Mouse (Mus musculus) monocyte, adult 2 months (primary cell): Measurements from ENCODE around the gene Spag9.
A peak's percentile ranks its signal among the peaks of the same experiment; 100 is the strongest.

ENCODE experiments used
- DNase-seq, 2 experiments: peaks; one replicate each; pipeline ENCODE4 v3.0.0; 2022; ENCODE audit warnings: low spot score in 2 of 2, low read depth in 1 of 2

The Spag9 gene

GRCm38 (mm10) chr11:94150519-94151470 lies 154.9 kb downstream of the Spag9 start:
- no peak for DNase-seq

GRCm38 (mm10) chr11:94154201-94154600 lies 158.3 kb downstream of the Spag9 start:
- DNase-seq = no peak

- DNase-seq = no peak
These were observed 162.6 kb downstream of the Spag9 start for GRCm38 (mm10) chr11:94158521-94158920.

GRCm38 (mm10) chr11:94159066-94159880 lies 163.4 kb downstream of the Spag9 start:
- no peak for DNase-seq

GRCm38 (mm10) chr11:94159911-94160415 lies 164.1 kb downstream of the Spag9 start:
- DNase-seq = no peak

GRCm38 (mm10) chr11:94160443-94161266 lies 164.8 kb downstream of the Spag9 start:
- peak; percentile 28 to 33 for DNase-seq

GRCm38 (mm10) chr11:94161267-94161646 lies 165.4 kb downstream of the Spag9 start:
- peak; percentile 28 to 32 for DNase-seq

- no peak for DNase-seq
These were observed 166.1 kb downstream of the Spag9 start for GRCm38 (mm10) chr11:94161867-94162581.

- DNase-seq = no peak
These were observed 167.3 kb downstream of the Spag9 start for GRCm38 (mm10) chr11:94163005-94163767.

- DNase-seq = no peak
These were observed 169.9 kb downstream of the Spag9 start for GRCm38 (mm10) chr11:94165745-94166144.

GRCm38 (mm10) chr11:94168238-94168637 lies 172.3 kb downstream of the Spag9 start:
- DNase-seq = no peak

GRCm38 (mm10) chr11:94169596-94169995 lies 173.7 kb downstream of the Spag9 start:
- DNase-seq = no peak

- DNase-seq = no peak
These were observed 175.8 kb downstream of the Spag9 start for GRCm38 (mm10) chr11:94171691-94172090.

- no peak for DNase-seq
These were observed 176.3 kb downstream of the Spag9 start for GRCm38 (mm10) chr11:94172186-94172585.

GRCm38 (mm10) chr11:94173726-94174146 lies 177.8 kb downstream of the Spag9 start:
- DNase-seq = no peak

- no peak for DNase-seq
These were observed 179.4 kb downstream of the Spag9 start for GRCm38 (mm10) chr11:94175288-94175687.
